Mouse (Mus musculus) heart, adult 2 months (tissue): ENCODE data around the gene Lin52. TPM values are rescaled to one million over a fixed set of nuclear protein-coding genes. Genes with fewer than 3 reads are reported as not detected.
"Not testable (repeated sequence)": the region's sequence is repeated elsewhere in the genome, so short reads cannot be mapped to it uniquely, and the experiment has no call there.

ENCODE experiments used
- DNase-seq, 2 experiments: peaks; one replicate each; pipeline ENCODE4 v3.0.0; 2021
- H3K27ac ChIP-seq: fragments of 200-600 bp; 2 replicates; pipeline ENCODE4 v1.8.1; 2022
- H3K27me3 ChIP-seq: fragments of 200-500 bp; 2 replicates; pipeline ENCODE4 v1.6.1; 2012; ENCODE audit warnings: mild to moderate bottlenecking, low read length, inconsistent platforms, mixed read lengths; ENCODE audit not compliant: control insufficient read depth, insufficient read depth
- H3K36me3 ChIP-seq: fragments of 200-500 bp; 2 replicates; pipeline ENCODE4 v1.6.1; 2012; ENCODE audit warnings: low read length, inconsistent platforms; ENCODE audit not compliant: control insufficient read depth, insufficient read depth
- H3K4me1 ChIP-seq: fragments of 200-500 bp; 2 replicates; pipeline ENCODE4 v1.6.1; 2011; ENCODE audit warnings: low read length; ENCODE audit not compliant: control insufficient read depth, insufficient read depth
- H3K4me3 ChIP-seq: fragments of 200-600 bp; 2 replicates; pipeline ENCODE4 v1.8.1; 2022
- H3K79me2 ChIP-seq: fragments of 200-500 bp; replicated peaks from 2 replicates; pipeline ENCODE4 v1.6.1; 2012; ENCODE audit warnings: mild to moderate bottlenecking, inconsistent platforms, low read length, moderate library complexity, mixed read lengths; ENCODE audit not compliant: control insufficient read depth, insufficient read depth
- H3K9ac ChIP-seq: fragments of 200-500 bp; 2 replicates; pipeline ENCODE4 v1.6.1; 2012; ENCODE audit warnings: low read depth, mild to moderate bottlenecking, control low read depth, inconsistent platforms, low read length, mixed read lengths
- CTCF ChIP-seq: fragments of 200-600 bp; IDR thresholded peaks from 2 replicates; pipeline ENCODE4 v1.8.1; 2022; ENCODE audit warnings: antibody characterized with exemption, mild to moderate bottlenecking, moderate library complexity
- EP300 ChIP-seq: fragments of 200-500 bp; IDR thresholded peaks from 2 replicates; pipeline ENCODE4 v1.6.1; 2011; ENCODE audit warnings: low read depth, low read length, control low read depth; ENCODE audit not compliant: insufficient read depth
- POLR2A ChIP-seq: fragments of 200-500 bp; IDR thresholded peaks from 2 replicates; pipeline ENCODE4 v1.6.1; 2011; ENCODE audit warnings: mild to moderate bottlenecking, low read depth, low read length, control low read depth; ENCODE audit not compliant: insufficient read depth
- WGBS: fragments of 180-500 bp; shearing (Covaris S2); methylation state at CpG from one replicate; pipeline ENCODE4 v1.1.7; 2018; 5-methylcytosine and 5-hydroxymethylcytosine counted together
- intact Hi-C: fragments of 180-260 bp; cut with DNase I; formaldehyde crosslinking; loops from one replicate; pipeline ENCODE4 v1.15.1; 2025
- polyA plus RNA-seq: library from polyadenylated mRNA; depleted of rRNA; stranded (reverse); fragments of >200 nt; gene quantifications from 2 replicates; pipeline ENCODE4 v1.2.3, GENCODE M21; 2012
- total RNA-seq, 2 experiments: library from RNA; stranded (reverse); gene quantifications; 2 replicates each; pipeline ENCODE4 v1.2.3; 2021

Lin52 gene
- total and polyA plus RNA-seq, 3 experiments = 7.8 to 16.5 (median 12.4) TPM

GRCm38 (mm10) chr12:84532830-84533199, 81.6 kb downstream of the Lin52 start:
- intact Hi-C loops = no loop called here
- no peak overlapping the region for H3K9ac ChIP-seq
- no peak overlapping the region for H3K4me3 ChIP-seq
- H3K4me1 ChIP-seq = no peaks in the 10 kb centered on the region
- 90% methylated on average over 8 of the region's 8 CpGs for whole genome bisulfite sequencing
- TF ChIP-seq CTCF (no peak), EP300 (no peak), POLR2A (no peak)
- no peak for DNase-seq
- H3K27ac ChIP-seq = no peak overlapping the region
- H3K27me3 ChIP-seq = no peaks in the 10 kb centered on the region
- H3K79me2 ChIP-seq = no peaks in the 10 kb centered on the region
- no peaks in the 10 kb centered on the region for H3K36me3 ChIP-seq

- intact Hi-C loops = no loop called here
- Histone ChIP-seq H3K36me3 (no peaks in the 10 kb centered on the region), H3K27ac (no peak overlapping the region), H3K27me3 (no peaks in the 10 kb centered on the region), H3K4me3 (no peak overlapping the region), H3K9ac (no peak overlapping the region), H3K79me2 (no peaks in the 10 kb centered on the region), H3K4me1 (no peaks in the 10 kb centered on the region)
- no peak for DNase-seq
- WGBS = 77% methylated on average over 7 of the region's 7 CpGs
- TF ChIP-seq CTCF (no peak), POLR2A (no peak), EP300 (no peak)
Measured at GRCm38 (mm10) chr12:84533706-84534486, 82.7 kb downstream of the Lin52 start.

- H3K36me3 ChIP-seq, H3K4me1 ChIP-seq, H3K27me3 ChIP-seq, DNase-seq, H3K4me3 ChIP-seq, H3K9ac ChIP-seq, H3K27ac ChIP-seq, intact Hi-C loops, H3K79me2 ChIP-seq: not testable (repeated sequence)
- WGBS = 95% methylated on average over 3 of the region's 3 CpGs
- TF ChIP-seq CTCF = peak; percentile 45
Measured at GRCm38 (mm10) chr12:84539537-84539936, 88.3 kb downstream of the Lin52 start.

- no peak overlapping the region for H3K27ac ChIP-seq
- intact Hi-C loops = no loop called here
Measured at GRCm38 (mm10) chr12:84541391-84541958, 90.3 kb downstream of the Lin52 start.

GRCm38 (mm10) chr12:84546028-84546427, 94.8 kb downstream of the Lin52 start:
- Histone ChIP-seq H3K9ac (no peak overlapping the region), H3K36me3 (no peaks in the 10 kb centered on the region), H3K27ac (no peak overlapping the region), H3K4me1 (no peaks in the 10 kb centered on the region), H3K4me3 (no peak overlapping the region), H3K79me2 (no peaks in the 10 kb centered on the region), H3K27me3 (no peaks in the 10 kb centered on the region)
- peak; percentile 33 to 67 for DNase-seq
- intact Hi-C loops = loop anchor here (5.0 kb wide), 2 partner anchors 41 to 79 kb away; no protein-coding TSS in a partner anchor
- TF ChIP-seq EP300 (no peak), CTCF (no peak), POLR2A (no peak)
- 4% methylated on average over 12 of the region's 12 CpGs for WGBS

More at GRCm38 (mm10) chr12:84541391-84541958, 90.3 kb downstream of the Lin52 start:
- Histone ChIP-seq H3K79me2 (no peaks in the 10 kb centered on the region), H3K27me3 (no peaks in the 10 kb centered on the region), H3K4me1 (no peaks in the 10 kb centered on the region), H3K4me3 (no peak overlapping the region), H3K9ac (no peak overlapping the region), H3K36me3 (no peaks in the 10 kb centered on the region)
- TF ChIP-seq EP300 = no peak
- no peak for TF ChIP-seq CTCF
- no peak for TF ChIP-seq POLR2A
- no peak for DNase-seq
- 85% methylated on average over 11 of the region's 11 CpGs for WGBS

GRCm38 (mm10) chr12:84546577-84547085, 95.4 kb downstream of the Lin52 start:
- intact Hi-C loops = loop anchor here (5.0 kb wide), 2 partner anchors 41 to 79 kb away; no protein-coding TSS in a partner anchor
- TF ChIP-seq POLR2A (no peak), EP300 (no peak), CTCF (no peak)

More at GRCm38 (mm10) chr12:84546577-84547085, 95.4 kb downstream of the Lin52 start:
- Histone ChIP-seq H3K4me1 (no peaks in the 10 kb centered on the region), H3K9ac (no peak overlapping the region), H3K27me3 (no peaks in the 10 kb centered on the region), H3K79me2 (no peaks in the 10 kb centered on the region), H3K4me3 (no peak overlapping the region), H3K27ac (no peak overlapping the region), H3K36me3 (no peaks in the 10 kb centered on the region)
- DNase-seq = no peak
- 71% methylated on average over 2 of the region's 2 CpGs for WGBS
